Mouse (Mus musculus): Measurements from ENCODE around the gene Cenpi. TPM values are rescaled to one million over a fixed set of nuclear protein-coding genes. Genes with fewer than 3 reads are reported as not detected.

Cenpi gene
- polyA plus RNA-seq, 1 experiment from 2014 or later = 26.2 TPM

DNA sequence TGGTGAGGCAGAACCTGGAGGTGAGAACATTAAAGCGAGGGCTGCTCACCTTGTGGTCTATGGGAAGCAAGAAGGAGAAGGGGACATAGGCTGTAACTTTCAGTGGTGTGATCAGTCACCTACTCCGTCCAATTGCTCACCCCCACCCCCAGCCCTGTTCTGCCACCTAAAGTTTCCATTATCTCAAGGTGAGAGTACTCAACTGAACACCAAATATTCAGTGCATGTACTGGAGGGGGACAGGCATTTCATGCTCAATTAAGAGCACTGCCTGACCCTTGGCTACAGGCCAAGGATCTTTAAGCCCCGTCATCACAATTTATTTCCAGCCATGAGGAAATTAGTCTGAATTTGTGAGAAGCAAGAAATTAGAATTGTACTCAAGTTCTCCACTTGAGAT lies 58.7 kb downstream of the Cenpi start:
- 86% methylated on average over 3 of the region's 3 CpGs for WGBS
- Histone ChIP-seq H3K4me2 (no peak overlapping the region), H3K4me1 (no peaks in the 10 kb centered on the region), H3K36me3 (replicated peaks) (no peaks in the 10 kb centered on the region), H3K9ac (no peak overlapping the region), H3K27me3 (no peaks in the 10 kb centered on the region), H3K9me3 (no peaks in the 10 kb centered on the region), H3K27ac (no peak overlapping the region), H3K4me3 (replicated peaks) (no peak overlapping the region)
- ATAC-seq (ENCODE audit: low FRiP score) = no peak

DNA sequence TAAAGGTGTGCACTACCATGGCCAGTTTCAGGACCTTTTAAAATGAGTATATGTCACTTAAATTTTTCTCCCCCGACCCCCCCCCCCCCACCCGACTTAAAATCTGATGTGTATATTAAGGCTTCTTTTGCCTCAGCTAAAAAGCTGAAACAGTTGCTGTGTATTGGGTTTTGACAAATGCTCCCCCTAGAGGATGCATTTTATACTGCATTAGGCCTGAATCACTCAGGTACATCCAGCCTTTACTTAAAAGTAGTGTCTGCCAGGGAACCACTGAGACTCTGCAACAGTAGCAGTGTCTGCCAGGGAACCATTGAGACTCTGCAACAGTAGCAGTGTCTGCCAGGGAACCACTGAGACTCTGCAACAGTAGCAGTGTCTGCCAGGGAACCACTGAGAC lies 63.4 kb downstream of the Cenpi start:
- 0% methylated on average over 2 of the region's 2 CpGs for WGBS
- no peak overlapping the region for H3K4me2 ChIP-seq
- no peaks in the 10 kb centered on the region for H3K9me3 ChIP-seq
- no peaks in the 10 kb centered on the region for H3K27me3 ChIP-seq
- no peak overlapping the region for H3K4me3 ChIP-seq (replicated peaks)
- no peaks in the 10 kb centered on the region for H3K36me3 ChIP-seq (replicated peaks)
- no peaks in the 10 kb centered on the region for H3K4me1 ChIP-seq
- ATAC-seq (ENCODE audit: low FRiP score) = no peak
- H3K27ac ChIP-seq = no peak overlapping the region
- H3K9ac ChIP-seq = no peak overlapping the region

DNA sequence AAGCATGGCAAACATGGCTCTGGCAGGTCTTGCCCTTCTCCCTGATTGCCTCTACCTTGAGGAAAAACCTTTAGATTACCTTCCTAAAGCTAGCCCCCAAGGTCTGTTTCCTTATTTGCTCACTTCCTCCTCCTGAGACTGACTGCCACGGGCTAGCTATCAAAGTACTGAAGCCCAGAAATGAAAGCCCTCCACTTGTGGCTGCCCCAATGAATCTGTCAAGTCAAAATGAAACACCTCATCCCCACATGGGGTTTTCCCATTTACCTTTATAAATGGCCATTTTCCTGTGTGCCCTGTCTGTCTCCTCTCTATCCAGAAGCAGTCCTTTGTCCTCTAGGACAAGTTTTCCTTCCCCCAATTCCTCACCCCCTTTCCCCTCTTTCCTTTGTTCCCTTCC lies 66.3 kb downstream of the Cenpi start:
- H3K4me1 ChIP-seq = no peaks in the 10 kb centered on the region

DNA sequence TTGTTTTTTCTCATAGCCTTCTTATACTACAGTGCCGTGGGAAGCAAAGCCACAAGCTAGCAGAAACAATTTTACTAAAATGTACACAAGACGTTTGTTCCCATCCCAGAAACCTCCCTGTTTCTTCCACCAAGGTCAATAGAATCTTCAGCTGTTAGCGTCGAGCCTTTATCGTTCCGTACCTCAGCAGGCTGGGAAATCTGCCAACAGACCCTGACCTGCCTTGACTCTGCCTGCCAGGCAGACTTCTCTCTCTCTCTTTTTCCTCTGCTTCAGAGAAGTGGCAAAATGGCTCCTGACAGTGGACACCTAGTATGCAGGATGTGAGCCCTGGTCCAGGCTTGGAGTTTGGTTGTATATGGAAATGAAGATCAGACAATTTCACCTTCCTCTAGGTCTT lies 77.0 kb downstream of the Cenpi start:
- Histone ChIP-seq H3K9me3 (no peaks in the 10 kb centered on the region), H3K27ac (no peak overlapping the region), H3K27me3 (0 out of 2 replicates have a peak, but pooled peaks cover 2% of the 10 kb centered on the region), H3K4me2 (no peak overlapping the region), H3K4me1 (no peaks in the 10 kb centered on the region), H3K4me3 (replicated peaks) (no peak overlapping the region), H3K9ac (no peak overlapping the region), H3K36me3 (replicated peaks) (no peaks in the 10 kb centered on the region)
- ATAC-seq (ENCODE audit: low FRiP score) = no peak
- 83% methylated on average over 6 of the region's 6 CpGs for WGBS

More for the DNA sequence above, 66.3 kb downstream of the Cenpi start:
- Histone ChIP-seq H3K4me3 (replicated peaks) (no peak overlapping the region), H3K4me2 (no peak overlapping the region), H3K27ac (no peak overlapping the region), H3K36me3 (replicated peaks) (no peaks in the 10 kb centered on the region), H3K9ac (no peak overlapping the region), H3K9me3 (no peaks in the 10 kb centered on the region), H3K27me3 (no peaks in the 10 kb centered on the region)
- 75% methylated on average over 1 of the region's 1 CpGs for WGBS
- ATAC-seq (ENCODE audit: low FRiP score) = no peak

DNA sequence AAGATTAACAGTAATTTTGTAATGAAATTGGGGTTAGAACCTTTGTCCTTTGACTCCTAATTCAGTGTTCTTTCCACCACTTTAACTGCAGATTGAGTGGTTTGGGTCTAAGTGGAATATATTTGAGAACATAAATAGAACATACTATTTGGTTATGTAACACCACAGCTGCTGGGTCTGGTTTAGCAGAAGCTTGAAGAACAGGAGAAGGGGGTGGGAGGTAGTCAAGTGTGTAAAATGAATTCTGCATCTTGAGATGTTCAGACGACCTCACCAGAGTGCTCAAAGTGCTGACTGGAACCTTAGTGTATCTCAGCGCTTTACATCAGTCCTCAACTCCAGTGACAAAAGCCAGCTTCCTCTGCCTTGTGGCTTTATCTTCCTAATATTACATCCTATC lies 91.1 kb downstream of the Cenpi start:
- no peak for ATAC-seq (ENCODE audit: low FRiP score)
- Histone ChIP-seq H3K4me2 (no peak overlapping the region), H3K9ac (no peak overlapping the region), H3K27me3 (peaks cover 13% of the 10 kb centered on the region; the same call in 1 of the 2 replicates), H3K4me1 (no peaks in the 10 kb centered on the region), H3K36me3 (replicated peaks) (no peaks in the 10 kb centered on the region), H3K9me3 (no peaks in the 10 kb centered on the region), H3K4me3 (replicated peaks) (no peak overlapping the region), H3K27ac (no peak overlapping the region)
- 70% methylated on average over 2 of the region's 2 CpGs for WGBS

DNA sequence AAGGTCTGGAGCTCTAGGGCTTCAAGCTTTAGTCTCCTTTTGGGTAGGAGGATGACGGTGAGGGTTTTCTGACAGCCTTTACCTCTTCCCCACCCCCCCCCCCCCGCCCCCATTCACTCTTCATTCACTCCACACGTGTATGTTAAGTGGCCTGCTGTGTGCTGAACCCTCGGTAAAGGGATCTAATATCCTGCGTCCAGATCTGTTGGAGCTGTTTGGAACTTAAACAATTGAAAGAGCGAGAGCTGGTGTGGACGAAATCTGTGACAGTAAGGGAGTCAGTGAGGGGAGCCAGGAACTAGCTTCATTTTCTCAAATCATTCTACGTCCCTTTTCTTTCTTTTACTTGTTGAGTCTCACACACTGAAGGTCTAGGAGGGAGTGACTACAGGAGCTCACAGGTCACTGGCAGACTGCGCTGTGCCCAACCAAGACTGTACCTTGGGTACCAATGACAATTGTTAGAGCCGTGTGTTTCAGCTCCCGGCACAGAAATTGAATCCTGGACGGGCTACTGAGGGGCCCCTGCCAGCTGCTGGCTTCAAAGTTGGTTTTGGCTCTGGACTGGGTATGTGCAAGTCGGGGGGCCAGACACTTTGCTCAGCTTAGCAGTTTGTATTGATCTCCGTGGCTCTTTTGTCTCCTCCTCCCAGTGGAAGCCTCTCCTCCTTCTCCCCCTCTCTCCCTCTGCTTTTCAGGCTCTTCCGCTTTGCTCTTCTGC lies 96.1 kb downstream of the Cenpi start, which contains the start of gene Drp2:
Gene Drp2, plus strand, starts transcription at position 689 of the 721 bp plus-strand sequence.
- no peaks in the 10 kb centered on the region; the same call in 1 of the 2 replicates for H3K4me1 ChIP-seq
- peak; percentile 76 for ATAC-seq (ENCODE audit: low FRiP score)
- H3K36me3 ChIP-seq (replicated peaks) = no peaks in the 10 kb centered on the region
- WGBS = 34% methylated on average over 15 of the region's 15 CpGs
- peaks cover 15% of the 10 kb centered on the region; the same call in 1 of the 2 replicates for H3K27me3 ChIP-seq
- peak within 1 kb of the TSS; percentile 25 for H3K9ac ChIP-seq
- H3K4me3 ChIP-seq (replicated peaks) = peak within 1 kb of the TSS; percentile 38
- no peaks in the 10 kb centered on the region for H3K9me3 ChIP-seq
- peak within 1 kb of the TSS; percentile 53 for H3K4me2 ChIP-seq
- H3K27ac ChIP-seq = peak within 1 kb of the TSS; percentile 54

DNA sequence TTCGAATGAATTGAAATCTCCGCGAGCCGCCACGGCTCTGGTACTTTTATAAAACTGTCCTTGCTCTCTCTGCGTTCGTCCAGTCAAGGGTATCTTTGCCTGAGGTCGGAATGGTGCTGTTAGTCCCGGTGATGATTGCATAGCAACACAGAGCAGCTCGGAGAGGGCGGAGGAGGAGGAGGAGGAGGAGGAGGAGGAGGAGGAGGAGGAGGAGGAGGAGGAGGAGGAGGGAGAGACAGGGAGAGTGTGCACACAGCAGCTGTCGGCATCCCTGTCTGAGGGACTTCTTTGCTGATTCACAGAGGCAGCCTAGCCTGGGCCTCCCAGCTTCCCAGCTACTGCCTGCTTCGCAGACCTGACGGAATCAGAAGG lies 96.7 kb downstream of the Cenpi start:
- peak; percentile 85 for ATAC-seq (ENCODE audit: low FRiP score)
- Histone ChIP-seq H3K27ac (peak overlapping the region; percentile 54), H3K36me3 (replicated peaks) (no peaks in the 10 kb centered on the region), H3K27me3 (peaks cover 15% of the 10 kb centered on the region; the same call in 1 of the 2 replicates), H3K9me3 (no peaks in the 10 kb centered on the region), H3K9ac (peak overlapping the region; percentile 25; the same call in 1 of the 2 replicates), H3K4me3 (replicated peaks) (peak overlapping the region; percentile 38), H3K4me1 (no peaks in the 10 kb centered on the region; the same call in 1 of the 2 replicates), H3K4me2 (peak overlapping the region; percentile 53)
- WGBS = 26% methylated on average over 12 of the region's 14 CpGs

DNA sequence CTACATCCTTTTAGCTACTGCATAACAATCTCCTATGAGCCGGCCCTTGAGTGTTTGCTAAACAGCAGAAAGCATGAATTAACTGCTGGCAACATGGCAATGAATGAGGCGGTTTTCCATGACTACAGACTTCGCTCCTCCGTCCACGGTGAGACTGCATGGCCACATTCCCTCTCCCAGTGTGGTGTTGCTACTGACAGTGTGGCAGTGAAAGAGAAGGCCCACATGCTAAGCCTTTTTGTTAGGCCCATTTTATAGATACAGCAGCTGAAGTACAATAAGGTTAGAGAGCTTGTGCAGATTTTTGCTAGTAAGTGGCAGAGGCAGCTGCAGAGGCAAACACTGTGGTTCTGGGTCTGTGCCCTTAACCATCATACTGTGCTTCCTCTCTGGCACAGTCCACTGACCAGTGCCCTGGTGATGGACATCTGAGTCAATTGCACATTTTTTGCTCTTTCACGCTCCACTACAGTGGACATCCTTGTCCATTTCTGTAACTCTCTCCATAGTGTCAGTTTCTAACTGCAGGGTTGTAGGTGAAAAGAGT lies 101.5 kb downstream of the Cenpi start:
- H3K9ac ChIP-seq = no peak overlapping the region
- H3K27ac ChIP-seq = no peak overlapping the region
- H3K4me3 ChIP-seq (replicated peaks) = no peak overlapping the region
- no peak for ATAC-seq (ENCODE audit: low FRiP score)
- 84% methylated on average over 6 of the region's 6 CpGs for WGBS
- no peak overlapping the region for H3K4me2 ChIP-seq
- H3K4me1 ChIP-seq = no peaks in the 10 kb centered on the region; the same call in 1 of the 2 replicates
- no peaks in the 10 kb centered on the region for H3K36me3 ChIP-seq (replicated peaks)
- H3K27me3 ChIP-seq = peaks cover 7% of the 10 kb centered on the region; the same call in 1 of the 2 replicates
- H3K9me3 ChIP-seq = no peaks in the 10 kb centered on the region

DNA sequence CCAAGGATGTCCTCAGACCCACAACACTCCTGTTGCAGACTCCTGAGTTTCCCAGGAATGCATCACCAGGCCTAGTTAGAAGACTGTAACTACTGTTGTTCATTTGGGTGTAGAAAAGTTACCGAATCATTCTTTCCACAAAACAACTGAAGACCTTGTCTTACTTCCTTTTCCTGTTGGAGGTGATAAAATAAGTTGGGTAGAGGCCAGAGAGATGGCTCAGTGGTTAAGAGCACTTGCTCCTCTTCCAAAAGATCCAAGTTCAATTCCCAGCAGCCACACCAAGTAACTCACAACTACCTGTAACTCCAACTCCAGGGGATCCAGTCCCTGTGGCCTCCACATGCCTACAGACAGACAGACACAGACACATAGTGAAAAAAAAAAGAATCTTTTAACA lies 104.2 kb downstream of the Cenpi start:
- H3K9me3 ChIP-seq = no peaks in the 10 kb centered on the region
- no peaks in the 10 kb centered on the region for H3K4me1 ChIP-seq
- no peak overlapping the region for H3K27ac ChIP-seq
- H3K4me2 ChIP-seq = no peak overlapping the region
- H3K9ac ChIP-seq = no peak overlapping the region
- no peak overlapping the region for H3K4me3 ChIP-seq (replicated peaks)
- WGBS = 84% methylated on average over 1 of the region's 1 CpGs
- H3K27me3 ChIP-seq = no peaks in the 10 kb centered on the region
- no peak for ATAC-seq (ENCODE audit: low FRiP score)
- H3K36me3 ChIP-seq (replicated peaks) = no peaks in the 10 kb centered on the region

Other genes starting within 250 kb of the Cenpi start
- gene Cstf2, start 248.9 kb upstream of the Cenpi start, polyA plus RNA-seq (2016; fragmentation: Nextera tagmentation; extraction: Ambion mirVana) = 72.8 and 74.4 TPM in 2 replicates
- 0.17 and 0.33 TPM in 2 replicates for gene Xkrx, start 146.0 kb upstream of the Cenpi start, polyA plus RNA-seq (2016; fragmentation: Nextera tagmentation; extraction: Ambion mirVana)
- not detected in 2 replicates for gene Arl13a, start 120.6 kb upstream of the Cenpi start, polyA plus RNA-seq (2016; fragmentation: Nextera tagmentation; extraction: Ambion mirVana)
- 0.08 and 0.14 TPM in 2 replicates for gene Nox1, start 86.1 kb upstream of the Cenpi start, polyA plus RNA-seq (2016; fragmentation: Nextera tagmentation; extraction: Ambion mirVana)
- 8.3 and 9.3 TPM in 2 replicates for gene Trmt2b, start 31.1 kb upstream of the Cenpi start, polyA plus RNA-seq (2016; fragmentation: Nextera tagmentation; extraction: Ambion mirVana)
- gene Tmem35a, start 12.9 kb upstream of the Cenpi start, polyA plus RNA-seq (2016; fragmentation: Nextera tagmentation; extraction: Ambion mirVana) = 45.5 and 45.6 TPM in 2 replicates
- gene Drp2, start 96.5 kb downstream of the Cenpi start, polyA plus RNA-seq (2016; fragmentation: Nextera tagmentation; extraction: Ambion mirVana) = 11.1 and 11.5 TPM in 2 replicates
- not detected in 2 replicates for gene Taf7l, start 168.4 kb downstream of the Cenpi start, polyA plus RNA-seq (2016; fragmentation: Nextera tagmentation; extraction: Ambion mirVana)
- 60.6 and 62.7 TPM in 2 replicates for gene Timm8a1, start 233.8 kb downstream of the Cenpi start, polyA plus RNA-seq (2016; fragmentation: Nextera tagmentation; extraction: Ambion mirVana)